Mouse (Mus musculus): ENCODE data around the gene Fam173b.

Gene Fam173b

GRCm38 (mm10) chr15:31647225-31647624 is 45.6 kb downstream of the Fam173b start:
- no peak for DNase-seq

- DNase-seq = no peak
Measured at GRCm38 (mm10) chr15:31647851-31648569, 46.4 kb downstream of the Fam173b start.

- no peak for DNase-seq
Measured at GRCm38 (mm10) chr15:31649691-31650090, 48.0 kb downstream of the Fam173b start.

- DNase-seq = no peak
Measured at GRCm38 (mm10) chr15:31650821-31651220, 49.2 kb downstream of the Fam173b start.

GRCm38 (mm10) chr15:31660133-31660795 is 58.6 kb downstream of the Fam173b start:
- no peak for DNase-seq

GRCm38 (mm10) chr15:31660844-31661243 is 59.2 kb downstream of the Fam173b start:
- no peak for DNase-seq

DNA sequence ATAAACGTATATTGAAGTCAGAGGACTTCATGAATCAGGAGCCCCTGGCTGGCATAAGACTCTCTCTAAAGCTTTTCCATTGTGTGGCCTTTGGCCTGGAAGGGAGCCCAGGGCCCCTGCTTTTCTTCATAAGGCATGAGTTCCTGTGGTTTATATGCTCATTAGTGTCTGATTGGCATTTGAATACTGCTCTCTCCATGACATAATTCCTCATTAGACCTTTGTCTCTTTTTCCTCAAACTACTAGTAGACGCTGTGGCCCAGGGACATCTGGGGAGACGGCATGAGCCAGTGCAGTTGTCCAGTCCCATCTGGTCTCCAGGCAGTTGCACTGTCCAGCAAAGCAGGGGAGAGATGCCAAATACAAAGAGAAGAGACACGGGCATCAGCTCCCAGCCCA is 60.1 kb downstream of the Fam173b start:
- no peak for DNase-seq

DNA sequence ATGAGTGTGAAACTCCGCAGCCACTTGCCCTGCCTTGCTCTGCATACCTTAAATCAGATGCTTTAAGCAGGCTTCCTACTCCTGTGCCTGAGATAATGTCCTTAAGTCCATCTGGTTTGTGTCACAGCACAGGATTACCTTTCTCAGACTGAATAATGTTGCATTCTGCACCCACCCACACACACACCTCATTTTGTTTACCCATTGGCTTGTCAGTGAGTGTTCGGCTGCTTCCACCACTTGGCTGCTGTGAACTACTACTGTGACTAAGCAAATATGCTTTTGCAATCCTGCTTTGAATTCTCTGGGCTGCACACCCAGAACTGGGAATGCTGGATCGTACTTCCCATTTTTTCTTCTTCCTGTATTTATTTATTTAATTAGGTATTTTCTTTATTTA is 61.4 kb downstream of the Fam173b start:
- no peak for DNase-seq

Data from liver (tissue).